Mouse (Mus musculus): ENCODE results near the gene Chit1.

Chit1 gene

GRCm38 (mm10) chr1:134099516-134100235 lies 11.4 kb upstream of the Chit1 start:
- no peak for DNase-seq

DNA sequence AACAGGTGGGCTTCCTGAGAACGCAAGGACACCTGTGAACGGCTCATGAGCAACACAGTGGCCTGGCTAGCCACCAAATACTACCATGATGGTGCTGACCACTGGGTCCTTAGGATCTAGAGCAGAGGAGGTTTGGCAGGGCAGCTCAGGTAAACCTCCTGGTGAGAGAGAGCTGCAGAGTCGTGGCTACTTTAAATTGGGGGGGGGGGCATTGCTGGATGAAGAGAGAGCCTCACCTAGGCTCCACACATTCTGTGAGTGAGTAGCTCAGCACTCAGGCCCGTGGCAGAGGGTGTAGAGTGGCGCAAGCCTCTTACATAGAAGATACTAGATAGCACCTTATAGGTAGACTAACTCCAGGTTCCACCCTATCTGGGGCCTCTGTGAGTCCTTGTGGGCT lies 10.6 kb upstream of the Chit1 start:
- no peak for DNase-seq

DNA sequence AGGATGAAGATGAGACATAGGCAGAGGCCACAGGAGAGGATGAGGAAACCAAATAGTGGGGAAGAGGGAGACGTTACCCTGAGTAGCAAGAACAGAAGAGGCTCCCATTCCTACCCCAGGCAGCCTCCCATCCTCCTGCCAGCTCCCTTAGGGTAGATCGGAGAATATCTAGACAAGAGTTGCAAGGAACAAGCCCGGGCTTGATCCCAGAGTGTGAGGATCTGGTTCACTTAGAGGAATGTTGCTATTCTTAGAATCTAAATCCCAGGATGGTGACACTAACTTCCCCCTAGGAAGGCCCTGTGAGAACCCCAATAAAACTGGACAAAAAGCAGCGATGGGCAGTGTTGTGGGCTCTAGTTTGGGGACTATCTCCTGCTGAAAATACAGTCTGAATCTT lies 10.1 kb upstream of the Chit1 start:
- no peak for DNase-seq

DNA sequence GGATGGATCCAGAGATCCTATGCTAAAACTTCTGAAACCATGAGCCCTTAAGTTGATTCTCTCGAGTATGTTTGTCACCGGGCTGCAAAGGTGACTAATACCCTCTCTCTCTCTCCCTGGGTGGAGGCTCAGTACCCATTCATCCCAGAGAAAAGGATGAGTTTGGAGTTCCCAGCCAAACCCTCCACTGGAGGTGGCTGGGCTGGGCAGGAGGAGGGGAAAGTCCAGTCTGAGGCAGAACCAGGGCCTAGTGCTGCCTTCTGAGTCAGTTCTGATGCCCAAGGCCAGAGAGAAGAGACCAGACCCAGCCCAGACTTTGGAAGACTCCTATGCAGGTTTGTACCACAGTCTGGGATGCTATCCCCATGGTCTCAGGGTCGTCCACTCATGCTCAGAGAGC lies 9.4 kb upstream of the Chit1 start:
- DNase-seq, result no peak

DNA sequence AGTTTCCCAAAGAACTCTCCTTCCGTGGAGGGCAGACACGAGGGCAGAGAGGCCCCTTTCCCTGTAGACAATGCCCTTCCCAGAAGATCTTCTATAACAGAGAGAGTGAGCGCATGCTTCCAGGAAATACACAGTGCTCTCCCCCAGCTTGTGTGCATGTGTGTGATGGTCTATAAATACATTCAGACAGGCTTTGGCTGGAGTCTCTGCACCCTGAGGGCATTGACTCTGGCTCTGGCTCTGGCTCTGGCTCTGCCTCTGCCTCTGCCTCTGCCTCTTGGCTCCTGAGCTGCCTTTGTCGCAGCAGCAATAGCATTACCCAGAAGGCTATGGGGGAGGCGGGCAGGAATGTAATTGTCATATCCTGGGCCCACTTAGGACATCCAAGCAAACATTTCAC lies 7.2 kb upstream of the Chit1 start:
- no peak for DNase-seq

- no peak for DNase-seq
Observed at GRCm38 (mm10) chr1:134105043-134105763, 5.8 kb upstream of the Chit1 start.

DNA sequence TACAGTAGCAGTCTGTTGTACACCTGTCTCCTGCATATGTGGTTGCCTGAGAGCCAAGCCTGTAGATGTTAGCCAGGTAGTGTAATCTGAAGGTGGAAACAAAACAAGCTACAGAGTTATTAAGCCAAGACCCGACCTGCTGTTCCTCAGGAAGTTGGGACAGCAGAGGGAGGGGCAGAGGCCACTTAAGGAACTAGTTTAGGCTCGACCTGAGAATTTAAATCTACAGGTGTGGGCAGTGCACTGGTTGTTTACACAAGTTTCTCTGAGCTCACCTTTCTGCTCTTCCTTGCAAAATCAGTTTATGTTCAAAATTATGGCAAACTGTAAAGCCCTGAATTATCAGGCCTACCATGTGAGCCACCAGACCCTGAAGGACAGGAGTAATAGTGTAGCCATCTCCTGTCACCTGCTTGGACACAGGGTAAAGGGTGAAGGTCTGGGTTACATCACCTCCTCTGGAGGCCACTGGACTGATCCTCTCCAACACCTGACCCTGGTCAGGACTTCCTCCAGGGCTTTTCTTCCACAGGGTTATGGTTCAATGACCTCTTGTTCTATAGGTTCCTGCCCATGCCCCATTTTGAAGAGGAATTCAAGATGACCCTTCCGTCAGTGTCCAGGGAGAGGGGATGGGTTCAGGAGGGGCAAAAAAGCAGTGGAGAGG lies 5.1 kb upstream of the Chit1 start:
- DNase-seq, result no peak

DNA sequence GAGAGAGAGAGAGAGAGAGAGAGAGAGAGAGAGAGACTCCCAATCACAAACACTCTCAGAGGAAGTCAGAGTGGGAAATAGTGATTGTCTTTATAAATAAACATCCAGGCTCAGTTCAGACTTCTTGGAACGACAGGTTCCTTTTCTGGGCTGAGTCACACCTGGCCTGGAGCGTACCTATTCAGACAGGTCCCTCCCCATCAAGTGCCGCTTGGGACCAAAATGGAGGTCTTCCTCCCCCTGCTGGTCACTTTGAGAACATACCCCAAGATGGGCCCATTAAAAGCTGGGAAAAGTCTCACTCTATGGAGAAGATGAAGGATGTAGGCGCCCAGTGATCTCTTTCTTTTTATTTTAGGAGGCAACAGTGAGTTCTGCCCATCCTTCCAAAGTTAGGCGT lies 4.3 kb upstream of the Chit1 start:
- DNase-seq, result peak; percentile 81

DNA sequence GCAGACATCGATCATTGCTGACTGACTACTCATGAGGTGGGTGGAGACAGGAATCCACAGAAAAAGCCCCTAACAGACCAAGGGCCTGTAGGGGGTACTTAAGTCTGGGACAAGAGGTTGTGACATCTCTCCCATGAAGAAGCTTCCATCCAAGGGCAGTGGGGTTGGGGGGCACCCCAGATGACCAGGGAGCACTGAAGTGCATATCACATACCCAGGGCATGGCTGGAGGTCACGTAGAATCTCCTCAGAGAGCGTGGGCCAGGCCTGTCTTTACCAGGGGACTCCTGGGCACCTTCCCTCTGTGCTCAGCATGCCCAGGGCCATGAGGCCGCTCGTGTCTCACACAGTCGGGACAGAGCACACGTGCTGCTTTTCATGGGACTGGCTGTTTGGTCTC lies 3.3 kb upstream of the Chit1 start:
- no peak for DNase-seq

GRCm38 (mm10) chr1:134110015-134110414 lies 1.0 kb upstream of the Chit1 start:
- DNase-seq, result no peak

GRCm38 (mm10) chr1:134110449-134110848 lies 593 bp upstream of the Chit1 start:
- DNase-seq, result no peak

GRCm38 (mm10) chr1:134113560-134113959 lies 2.5 kb downstream of the Chit1 start:
- DNase-seq, result no peak

DNA sequence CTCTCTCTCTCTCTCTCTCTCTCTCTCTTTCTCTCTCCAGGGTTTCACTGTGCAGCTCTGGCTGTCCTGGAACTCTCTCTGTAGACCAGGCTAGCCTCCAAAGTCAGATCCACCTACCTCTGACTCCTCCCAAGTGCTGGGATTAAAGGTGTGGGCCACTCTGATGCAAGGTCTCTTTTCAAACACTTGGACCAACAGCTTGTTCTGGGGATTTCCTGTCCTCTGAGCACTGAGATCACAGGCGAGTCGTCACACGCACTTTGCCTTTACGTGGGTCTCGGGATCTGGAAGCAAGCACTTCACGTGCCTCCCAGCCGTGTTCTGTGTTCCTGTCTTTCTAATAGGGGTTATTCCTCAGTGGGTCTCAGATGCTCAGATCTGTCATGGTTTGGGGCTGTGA lies 3.0 kb downstream of the Chit1 start:
- DNase-seq, result no peak

DNA sequence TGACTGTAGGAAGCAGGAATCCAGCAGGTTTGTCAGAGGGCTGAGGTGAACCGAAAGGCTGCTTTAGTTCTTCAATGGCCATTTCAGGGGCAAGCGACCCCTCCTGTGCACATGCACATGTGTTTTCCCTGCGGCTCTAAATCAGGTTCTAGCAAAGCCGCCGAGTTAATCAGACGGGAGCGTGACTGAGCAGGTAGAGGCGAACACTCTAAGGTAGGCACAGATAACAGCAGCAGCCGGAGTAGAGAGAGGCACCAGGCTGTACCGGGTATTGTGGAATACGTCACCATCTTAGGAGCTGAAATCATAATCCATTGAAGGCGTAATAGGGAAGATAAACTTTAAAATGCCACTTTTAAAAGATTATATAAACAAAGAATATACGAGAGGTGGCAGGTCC lies 3.7 kb downstream of the Chit1 start:
- DNase-seq, result no peak

- DNase-seq, result no peak
Observed at GRCm38 (mm10) chr1:134115424-134115823, 4.4 kb downstream of the Chit1 start.

DNA sequence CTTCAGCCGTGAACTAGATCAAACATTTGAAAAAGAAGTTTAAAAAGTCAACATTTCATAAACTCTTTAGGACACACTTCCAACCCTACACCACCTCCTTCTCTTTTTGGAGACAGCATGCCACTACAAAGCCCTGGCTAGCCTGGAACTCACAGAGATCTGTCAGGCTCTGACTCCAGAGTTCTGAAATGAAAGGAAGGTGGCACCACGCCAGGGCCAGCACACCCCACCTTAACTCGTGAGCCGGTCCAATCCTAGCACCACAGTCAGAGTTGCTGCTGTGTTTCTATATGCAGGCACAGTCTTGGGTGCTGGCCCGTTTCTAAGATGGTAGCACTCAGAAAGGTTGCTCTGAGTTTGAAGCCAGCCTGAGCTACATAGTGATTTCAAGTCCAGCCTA lies 6.1 kb downstream of the Chit1 start:
- DNase-seq, result no peak

DNA sequence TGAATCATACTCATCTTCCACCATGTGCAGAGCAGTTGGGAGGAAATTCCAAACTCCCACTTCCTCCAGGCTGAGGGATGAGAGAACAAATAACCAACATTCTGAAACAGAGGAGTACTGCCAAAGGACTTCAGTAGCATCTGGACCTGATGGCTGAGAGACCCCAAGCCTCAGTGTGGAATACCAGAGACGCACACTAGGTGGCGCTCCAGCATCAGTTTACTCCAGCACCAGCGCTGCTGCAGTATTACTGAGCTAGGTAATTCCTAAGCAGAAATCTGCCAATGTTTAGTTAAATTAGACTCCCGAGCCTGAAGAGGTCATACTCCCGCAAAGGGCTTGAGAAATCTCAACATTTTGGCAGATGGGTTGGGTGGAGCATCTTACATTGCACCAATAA lies 9.1 kb downstream of the Chit1 start:
- peak; percentile 81 for DNase-seq

GRCm38 (mm10) chr1:134122195-134122594 lies 11.2 kb downstream of the Chit1 start:
- DNase-seq, result peak; percentile 34

DNA sequence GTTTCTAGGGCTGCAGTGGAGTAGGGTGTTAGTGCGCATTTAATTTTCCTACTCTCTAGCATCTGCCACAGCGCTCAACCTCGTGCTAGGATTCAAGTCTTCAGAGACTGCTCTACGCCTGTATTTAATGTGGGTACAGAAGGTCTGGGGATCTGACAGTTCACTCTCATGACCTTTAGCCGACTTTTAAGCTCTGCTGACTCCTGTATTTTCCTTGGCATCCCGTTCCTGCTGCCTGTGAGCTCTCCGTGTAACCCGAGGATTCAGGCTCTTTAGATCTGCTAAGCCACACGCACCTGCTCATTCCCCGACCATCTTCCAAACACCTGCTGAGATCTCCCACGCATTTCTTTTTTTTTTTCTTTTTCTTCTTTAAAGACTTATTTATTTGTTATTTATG lies 22.3 kb downstream of the Chit1 start:
- DNase-seq, result no peak

- no peak for DNase-seq
Observed at GRCm38 (mm10) chr1:134136351-134136750, 25.3 kb downstream of the Chit1 start.

DNA sequence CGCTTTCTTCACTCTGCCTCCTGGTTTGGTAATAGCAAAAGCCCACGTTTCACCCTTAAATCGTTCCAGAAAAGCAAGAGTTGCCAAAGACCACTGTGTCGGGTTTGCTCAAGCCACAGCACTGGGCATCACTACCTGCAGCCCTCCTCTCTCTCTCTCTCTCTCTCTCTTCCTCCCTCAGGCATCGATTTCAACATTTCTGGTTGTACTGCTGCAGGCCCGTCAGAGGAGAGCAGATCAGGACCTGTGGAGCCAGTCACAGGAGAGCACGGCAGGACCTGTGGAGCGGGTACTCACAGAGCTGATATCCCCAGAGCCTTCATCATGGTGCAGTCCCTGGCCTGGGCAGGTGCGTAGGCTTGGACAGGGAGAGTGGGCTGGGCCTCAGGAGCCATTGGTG lies 27.4 kb downstream of the Chit1 start:
- DNase-seq, result no peak

DNA sequence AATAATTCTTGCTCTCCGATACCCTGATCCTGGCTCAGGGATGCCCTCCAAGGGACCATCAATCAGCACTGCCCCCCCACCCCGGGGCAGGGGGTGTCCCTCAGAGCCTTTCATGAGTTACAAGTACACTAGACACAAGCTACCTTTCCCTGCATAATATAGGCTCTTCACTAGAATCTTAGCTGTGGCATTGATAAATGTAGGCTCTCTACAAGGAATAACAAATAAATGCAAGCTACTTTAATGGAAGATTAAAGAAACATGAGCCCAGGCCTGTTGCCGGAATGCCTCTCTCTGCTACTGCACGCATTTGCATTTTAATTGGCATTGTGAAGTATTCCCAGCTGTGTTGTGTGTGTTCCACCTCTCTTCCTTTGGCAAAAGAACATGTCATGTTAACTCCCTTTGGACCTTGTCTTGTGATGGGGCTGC lies 31.3 kb downstream of the Chit1 start:
- DNase-seq, result no peak

DNA sequence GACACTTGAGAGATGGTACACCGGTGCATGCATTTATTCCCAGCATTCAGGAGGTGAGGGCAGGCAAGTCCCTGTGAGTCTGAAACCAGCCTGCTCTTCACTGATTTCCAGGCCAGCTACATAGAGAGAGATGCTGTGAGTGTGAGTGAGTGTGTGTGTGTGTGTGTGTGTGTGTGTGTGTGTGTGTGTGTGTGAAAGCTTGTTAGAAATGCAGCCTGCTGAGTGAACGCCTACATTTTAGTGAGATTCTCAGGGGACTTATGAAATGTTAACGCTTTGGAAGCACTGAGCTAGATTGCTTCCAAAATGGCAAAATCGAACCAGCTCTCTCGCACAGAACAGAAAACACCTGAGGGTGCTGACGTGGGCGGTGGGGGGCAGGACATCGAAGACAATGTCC lies 35.0 kb downstream of the Chit1 start:
- no peak for DNase-seq

DNA sequence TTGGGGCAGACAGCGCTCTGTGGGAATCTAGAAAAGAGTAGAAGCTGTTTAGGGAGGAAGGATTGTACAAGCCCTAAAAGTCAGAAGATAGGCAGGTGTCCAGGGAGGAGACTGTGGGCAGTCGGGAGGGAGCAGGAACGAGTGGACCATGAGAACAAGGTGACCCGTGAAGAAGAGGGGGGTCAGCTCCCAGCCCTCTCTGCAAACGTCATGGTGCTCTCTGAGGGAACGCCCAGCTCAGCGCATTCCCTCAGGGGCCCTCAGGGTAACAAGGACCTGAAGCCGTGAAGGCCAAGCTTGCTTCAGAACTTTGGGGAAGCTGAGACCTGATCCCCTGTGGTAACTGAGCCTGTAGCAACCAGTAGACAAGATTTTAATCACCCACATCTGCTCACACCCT lies 39.0 kb downstream of the Chit1 start:
- no peak for DNase-seq
